Mouse (Mus musculus) embryo, embryonic 10.5 days (tissue): Measurements from ENCODE around the gene Paxx.

Experiments used
- DNase-seq: peaks from one replicate; pipeline ENCODE4 v3.0.0-alpha.2; 2015; ENCODE audit warnings: low spot score

Gene Paxx

GRCm38 (mm10) chr2:25480541-25480940, 19.6 kb upstream of the Paxx start:
- DNase-seq, result no peak

GRCm38 (mm10) chr2:25479551-25480311, 18.8 kb upstream of the Paxx start:
- no peak for DNase-seq

GRCm38 (mm10) chr2:25477967-25478675, 17.2 kb upstream of the Paxx start:
- DNase-seq, result no peak

- no peak for DNase-seq
These were observed 16.6 kb upstream of the Paxx start for GRCm38 (mm10) chr2:25477541-25477940.

GRCm38 (mm10) chr2:25472550-25472949, 11.7 kb upstream of the Paxx start:
- DNase-seq, result no peak

- DNase-seq, result no peak
These were observed 9.1 kb upstream of the Paxx start, which contains the start of gene Ptgds for GRCm38 (mm10) chr2:25469969-25470368. Ptgds (minus strand) TSS chr2:25470046.

- no peak for DNase-seq
These were observed 8.3 kb upstream of the Paxx start for GRCm38 (mm10) chr2:25468962-25469915.

GRCm38 (mm10) chr2:25467606-25468303, 6.9 kb upstream of the Paxx start:
- no peak for DNase-seq

- peak; percentile 6 for DNase-seq
These were observed 5.1 kb upstream of the Paxx start for GRCm38 (mm10) chr2:25465816-25466635.

GRCm38 (mm10) chr2:25465256-25465655, 4.4 kb upstream of the Paxx start:
- DNase-seq, result no peak

GRCm38 (mm10) chr2:25463630-25464029, 2.7 kb upstream of the Paxx start:
- DNase-seq, result no peak

- no peak for DNase-seq
These were observed 513 bp upstream of the Paxx start for GRCm38 (mm10) chr2:25461407-25461806.

- DNase-seq, result no peak
These were observed 759 bp downstream of the Paxx start for GRCm38 (mm10) chr2:25460135-25460534.

- DNase-seq, result no peak
These were observed 2.0 kb downstream of the Paxx start for GRCm38 (mm10) chr2:25458911-25459310.

- DNase-seq, result no peak
These were observed 3.6 kb downstream of the Paxx start for GRCm38 (mm10) chr2:25457022-25457896.

- no peak for DNase-seq
These were observed 4.5 kb downstream of the Paxx start, which contains the start of gene Clic3 for GRCm38 (mm10) chr2:25456205-25456953. Clic3 (plus strand) TSS chr2:25456838.

- DNase-seq, result no peak
These were observed 7.9 kb downstream of the Paxx start for GRCm38 (mm10) chr2:25452951-25453350.

GRCm38 (mm10) chr2:25450853-25451647, 9.8 kb downstream of the Paxx start:
- no peak for DNase-seq
